Mouse (Mus musculus): ENCODE results near the gene Aldh2. TPM values are rescaled to one million over a fixed set of nuclear protein-coding genes. Genes with fewer than 3 reads are reported as not detected.

Aldh2 gene
- polyA plus RNA-seq, 1 experiment from 2014 or later = 36.0 TPM

GRCm38 (mm10) chr5:121575867-121576266 lies 17.8 kb downstream of the Aldh2 start:
- no peak overlapping the region for H3K27ac ChIP-seq (ENCODE audit: low read depth, low read length)
- H3K4me1 ChIP-seq (replicated peaks; ENCODE audit: control insufficient read depth, insufficient read depth, low read length) = no peaks in the 10 kb centered on the region
- DNase-seq (ENCODE audit: low spot score) (no peak), ATAC-seq (ENCODE audit: low FRiP score) (no peak)
- no peak overlapping the region for H3K4me3 ChIP-seq (ENCODE audit: low read depth, low read length)
- H3K9me3 ChIP-seq (ENCODE audit: control insufficient read depth, low read length) = no peaks in the 10 kb centered on the region
- H3K27me3 ChIP-seq (ENCODE audit: control insufficient read depth, insufficient read depth, low read length) = no peaks in the 10 kb centered on the region
- H3K9ac ChIP-seq (ENCODE audit: low read depth, low read length) = no peak overlapping the region
- WGBS = 94% methylated on average over 11 of the region's 11 CpGs
- H3K4me2 ChIP-seq (replicated peaks; ENCODE audit: low read depth, low read length) = no peak overlapping the region
- H3K36me3 ChIP-seq (ENCODE audit: control insufficient read depth, insufficient read depth, low read length) = 0 out of 2 replicates have a peak, but pooled peaks cover 6% of the 10 kb centered on the region

- Histone ChIP-seq H3K4me3 (ENCODE audit: low read depth, low read length) (no peak overlapping the region), H3K27me3 (ENCODE audit: control insufficient read depth, insufficient read depth, low read length) (no peaks in the 10 kb centered on the region), H3K9ac (ENCODE audit: low read depth, low read length) (no peak overlapping the region), H3K9me3 (ENCODE audit: control insufficient read depth, low read length) (no peaks in the 10 kb centered on the region), H3K4me1 (replicated peaks; ENCODE audit: control insufficient read depth, insufficient read depth, low read length) (no peaks in the 10 kb centered on the region), H3K4me2 (replicated peaks; ENCODE audit: low read depth, low read length) (no peak overlapping the region), H3K27ac (ENCODE audit: low read depth, low read length) (no peak overlapping the region), H3K36me3 (ENCODE audit: control insufficient read depth, insufficient read depth, low read length) (0 out of 2 replicates have a peak, but pooled peaks cover 2% of the 10 kb centered on the region)
- ATAC-seq (ENCODE audit: low FRiP score) = no peak
- 91% methylated on average over 13 of the region's 13 CpGs for WGBS
- no peak for DNase-seq (ENCODE audit: low spot score)
Observed at GRCm38 (mm10) chr5:121574145-121574544, 19.5 kb downstream of the Aldh2 start.

GRCm38 (mm10) chr5:121570787-121571186 lies 22.8 kb downstream of the Aldh2 start:
- H3K4me2 ChIP-seq (replicated peaks; ENCODE audit: low read depth, low read length) = no peak overlapping the region
- ATAC-seq (ENCODE audit: low FRiP score) (no peak), DNase-seq (ENCODE audit: low spot score) (no peak)
- H3K36me3 ChIP-seq (ENCODE audit: control insufficient read depth, insufficient read depth, low read length) = no peaks in the 10 kb centered on the region
- WGBS = 96% methylated on average over 1 of the region's 1 CpGs
- no peak overlapping the region for H3K9ac ChIP-seq (ENCODE audit: low read depth, low read length)
- H3K9me3 ChIP-seq (ENCODE audit: control insufficient read depth, low read length) = no peaks in the 10 kb centered on the region
- no peaks in the 10 kb centered on the region for H3K27me3 ChIP-seq (ENCODE audit: control insufficient read depth, insufficient read depth, low read length)
- no peak overlapping the region for H3K4me3 ChIP-seq (ENCODE audit: low read depth, low read length)
- no peak overlapping the region for H3K27ac ChIP-seq (ENCODE audit: low read depth, low read length)
- no peaks in the 10 kb centered on the region for H3K4me1 ChIP-seq (replicated peaks; ENCODE audit: control insufficient read depth, insufficient read depth, low read length)

DNA sequence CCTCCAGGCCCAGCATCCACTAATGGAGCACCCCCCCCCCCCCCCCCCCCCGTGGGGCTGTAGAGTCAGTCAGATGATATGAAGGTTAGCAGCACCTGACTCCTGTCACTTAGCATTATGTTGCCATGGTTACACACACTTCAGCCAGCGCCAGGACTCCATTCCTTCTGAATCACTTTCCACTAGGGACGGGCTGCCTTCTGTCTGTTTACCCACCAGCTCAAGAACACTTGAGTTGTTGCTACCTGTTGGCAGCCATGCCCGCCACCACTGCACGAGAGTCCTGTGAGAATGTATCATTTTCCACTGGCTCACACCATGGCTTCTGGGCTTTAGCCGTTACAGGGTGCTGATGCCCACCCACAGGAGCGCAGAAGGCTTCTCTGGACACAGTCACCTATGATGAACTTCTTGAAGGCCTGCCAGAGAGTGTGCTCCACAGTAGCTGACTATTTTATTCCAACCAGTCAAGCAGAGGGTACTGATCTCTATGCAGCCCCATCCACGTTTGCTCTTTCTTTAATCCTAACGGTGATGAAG lies 23.7 kb downstream of the Aldh2 start:
- DNase-seq (ENCODE audit: low spot score) (no peak), ATAC-seq (ENCODE audit: low FRiP score) (no peak)
- no peak overlapping the region for H3K27ac ChIP-seq (ENCODE audit: low read depth, low read length)
- H3K9ac ChIP-seq (ENCODE audit: low read depth, low read length) = no peak overlapping the region
- H3K27me3 ChIP-seq (ENCODE audit: control insufficient read depth, insufficient read depth, low read length) = no peaks in the 10 kb centered on the region
- 89% methylated on average over 9 of the region's 9 CpGs for WGBS
- no peaks in the 10 kb centered on the region for H3K4me1 ChIP-seq (replicated peaks; ENCODE audit: control insufficient read depth, insufficient read depth, low read length)
- H3K4me2 ChIP-seq (replicated peaks; ENCODE audit: low read depth, low read length) = no peak overlapping the region
- no peaks in the 10 kb centered on the region for H3K9me3 ChIP-seq (ENCODE audit: control insufficient read depth, low read length)
- no peak overlapping the region for H3K4me3 ChIP-seq (ENCODE audit: low read depth, low read length)
- H3K36me3 ChIP-seq (ENCODE audit: control insufficient read depth, insufficient read depth, low read length) = no peaks in the 10 kb centered on the region

- no peak for DNase-seq (ENCODE audit: low spot score)
Observed at GRCm38 (mm10) chr5:121566035-121566681, 27.5 kb downstream of the Aldh2 start.

GRCm38 (mm10) chr5:121564468-121564895 lies 29.1 kb downstream of the Aldh2 start:
- Histone ChIP-seq H3K27ac (ENCODE audit: low read depth, low read length) (no peak overlapping the region), H3K4me3 (ENCODE audit: low read depth, low read length) (no peak overlapping the region), H3K36me3 (ENCODE audit: control insufficient read depth, insufficient read depth, low read length) (no peaks in the 10 kb centered on the region), H3K9ac (ENCODE audit: low read depth, low read length) (peak overlapping the region; percentile 44; the same call in 1 of the 2 replicates), H3K4me1 (replicated peaks; ENCODE audit: control insufficient read depth, insufficient read depth, low read length) (no peaks in the 10 kb centered on the region), H3K9me3 (ENCODE audit: control insufficient read depth, low read length) (no peaks in the 10 kb centered on the region), H3K27me3 (ENCODE audit: control insufficient read depth, insufficient read depth, low read length) (no peaks in the 10 kb centered on the region), H3K4me2 (replicated peaks; ENCODE audit: low read depth, low read length) (no peak overlapping the region)
- DNase-seq (ENCODE audit: low spot score) = peak; percentile 95
- no peak for ATAC-seq (ENCODE audit: low FRiP score)
- WGBS = 16% methylated on average over 11 of the region's 11 CpGs

More at GRCm38 (mm10) chr5:121566035-121566681, 27.5 kb downstream of the Aldh2 start:
- Histone ChIP-seq H3K27ac (ENCODE audit: low read depth, low read length) (no peak overlapping the region), H3K4me3 (ENCODE audit: low read depth, low read length) (no peak overlapping the region), H3K4me1 (replicated peaks; ENCODE audit: control insufficient read depth, insufficient read depth, low read length) (no peaks in the 10 kb centered on the region), H3K27me3 (ENCODE audit: control insufficient read depth, insufficient read depth, low read length) (no peaks in the 10 kb centered on the region), H3K9ac (ENCODE audit: low read depth, low read length) (no peak overlapping the region), H3K9me3 (ENCODE audit: control insufficient read depth, low read length) (no peaks in the 10 kb centered on the region), H3K36me3 (ENCODE audit: control insufficient read depth, insufficient read depth, low read length) (no peaks in the 10 kb centered on the region), H3K4me2 (replicated peaks; ENCODE audit: low read depth, low read length) (no peak overlapping the region)
- ATAC-seq (ENCODE audit: low FRiP score) = no peak
- 92% methylated on average over 16 of the region's 16 CpGs for WGBS

GRCm38 (mm10) chr5:121562436-121562835 lies 31.2 kb downstream of the Aldh2 start:
- ATAC-seq (ENCODE audit: low FRiP score) = no peak
- Histone ChIP-seq H3K27ac (ENCODE audit: low read depth, low read length) (no peak overlapping the region), H3K4me3 (ENCODE audit: low read depth, low read length) (no peak overlapping the region), H3K36me3 (ENCODE audit: control insufficient read depth, insufficient read depth, low read length) (no peaks in the 10 kb centered on the region), H3K27me3 (ENCODE audit: control insufficient read depth, insufficient read depth, low read length) (no peaks in the 10 kb centered on the region), H3K4me2 (replicated peaks; ENCODE audit: low read depth, low read length) (no peak overlapping the region), H3K4me1 (replicated peaks; ENCODE audit: control insufficient read depth, insufficient read depth, low read length) (no peaks in the 10 kb centered on the region), H3K9me3 (ENCODE audit: control insufficient read depth, low read length) (no peaks in the 10 kb centered on the region), H3K9ac (ENCODE audit: low read depth, low read length) (no peak overlapping the region)
- no peak for DNase-seq (ENCODE audit: low spot score)
- WGBS = 91% methylated on average over 3 of the region's 3 CpGs

DNA sequence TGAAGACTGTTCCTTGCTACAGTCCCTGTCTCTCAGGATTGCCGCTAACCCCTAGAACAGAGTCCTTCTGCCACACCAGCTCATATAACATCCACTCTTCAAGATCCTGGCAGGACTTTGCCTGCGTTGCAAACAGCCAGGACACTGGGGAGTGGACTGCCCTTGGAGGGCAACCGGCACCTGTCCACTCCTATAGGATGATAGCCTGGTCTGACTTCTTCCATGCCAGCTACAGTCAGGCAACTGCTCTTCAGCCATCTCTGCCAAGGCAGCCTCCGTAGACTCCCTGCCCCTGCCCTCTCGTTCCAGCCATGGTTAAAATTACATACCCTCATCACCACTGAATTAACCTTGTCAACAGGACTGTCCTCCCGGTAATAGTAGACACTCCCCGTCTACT lies 44.4 kb downstream of the Aldh2 start:
- ATAC-seq (ENCODE audit: low FRiP score) = no peak
- Histone ChIP-seq H3K27me3 (ENCODE audit: control insufficient read depth, insufficient read depth, low read length) (no peaks in the 10 kb centered on the region), H3K9me3 (ENCODE audit: control insufficient read depth, low read length) (no peaks in the 10 kb centered on the region), H3K4me2 (replicated peaks; ENCODE audit: low read depth, low read length) (no peak overlapping the region), H3K4me1 (replicated peaks; ENCODE audit: control insufficient read depth, insufficient read depth, low read length) (peaks cover 3% of the 10 kb centered on the region; the same call in 1 of the 2 replicates), H3K4me3 (ENCODE audit: low read depth, low read length) (no peak overlapping the region), H3K9ac (ENCODE audit: low read depth, low read length) (no peak overlapping the region), H3K36me3 (ENCODE audit: control insufficient read depth, insufficient read depth, low read length) (no peaks in the 10 kb centered on the region), H3K27ac (ENCODE audit: low read depth, low read length) (no peak overlapping the region)
- DNase-seq (ENCODE audit: low spot score) = no peak
- WGBS = 89% methylated on average over 7 of the region's 7 CpGs

GRCm38 (mm10) chr5:121547084-121547483 lies 46.5 kb downstream of the Aldh2 start:
- WGBS = 86% methylated on average over 3 of the region's 3 CpGs
- no peak overlapping the region for H3K4me3 ChIP-seq (ENCODE audit: low read depth, low read length)
- no peaks in the 10 kb centered on the region for H3K9me3 ChIP-seq (ENCODE audit: control insufficient read depth, low read length)
- ATAC-seq (ENCODE audit: low FRiP score) = no peak
- H3K4me2 ChIP-seq (replicated peaks; ENCODE audit: low read depth, low read length) = no peak overlapping the region
- no peak overlapping the region for H3K27ac ChIP-seq (ENCODE audit: low read depth, low read length)
- H3K27me3 ChIP-seq (ENCODE audit: control insufficient read depth, insufficient read depth, low read length) = no peaks in the 10 kb centered on the region
- H3K36me3 ChIP-seq (ENCODE audit: control insufficient read depth, insufficient read depth, low read length) = no peaks in the 10 kb centered on the region
- peaks cover 4% of the 10 kb centered on the region; the same call in 1 of the 2 replicates for H3K4me1 ChIP-seq (replicated peaks; ENCODE audit: control insufficient read depth, insufficient read depth, low read length)
- DNase-seq (ENCODE audit: low spot score) = no peak
- no peak overlapping the region for H3K9ac ChIP-seq (ENCODE audit: low read depth, low read length)

Measured in hindbrain, embryonic 11.5 days (tissue).